Mouse (Mus musculus): ENCODE results near the gene Lrp2. TPM values are rescaled to one million over a fixed set of nuclear protein-coding genes. Genes with fewer than 3 reads are reported as not detected.

Gene Lrp2
- total and polyA plus RNA-seq, 3 experiments: 0.31 to 1.2 (median 0.84) TPM

DNA sequence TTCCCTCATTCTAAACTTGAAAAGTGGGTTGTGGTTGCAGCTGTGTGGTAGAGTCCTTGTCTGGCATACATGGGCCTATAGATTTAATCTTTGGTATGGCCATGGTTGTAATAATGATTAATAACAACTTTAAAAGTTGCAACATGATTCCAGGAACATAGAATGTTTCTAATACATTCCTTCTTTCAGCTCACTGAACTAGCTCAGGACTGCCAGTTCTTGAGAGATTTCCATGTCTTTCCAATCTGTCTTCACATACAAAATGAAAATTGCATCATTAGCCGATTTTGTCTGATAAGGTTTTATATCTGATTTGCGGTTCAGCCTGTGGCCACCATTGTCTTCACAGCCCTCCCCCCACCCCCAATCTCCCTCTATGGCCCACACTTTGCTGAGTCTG, 5.8 kb downstream of the Lrp2 start:
- Histone ChIP-seq H3K27me3 (ENCODE audit: control insufficient read depth, insufficient read depth, low read length) (peaks cover under 1% of the 10 kb centered on the region; the same call in 1 of the 2 replicates), H3K4me3 (no peak overlapping the region), H3K36me3 (ENCODE audit: control insufficient read depth, insufficient read depth, low read length) (no peaks in the 10 kb centered on the region), H3K9ac (ENCODE audit: low read depth, low read length) (no peak overlapping the region), H3K4me1 (ENCODE audit: control insufficient read depth, insufficient read depth, low read length) (no peaks in the 10 kb centered on the region), H3K27ac (no peak overlapping the region), H3K79me2 (replicated peaks; ENCODE audit: control insufficient read depth, insufficient read depth, low read length) (no peaks in the 10 kb centered on the region)
- intact Hi-C loops (cut with DNase I): no loop called here
- WGBS: 82% methylated on average over 2 of the region's 2 CpGs
- TF ChIP-seq EP300 (IDR thresholded peaks at IDR 0.05; ENCODE audit: insufficient read depth, low read depth, low read length): no peak
- TF ChIP-seq POLR2A (IDR thresholded peaks at IDR 0.05; ENCODE audit: insufficient read depth, low read depth, low read length): no peak
- no peak for TF ChIP-seq CTCF (IDR thresholded peaks at IDR 0.05)
- no peak for DNase-seq

- Histone ChIP-seq H3K79me2 (replicated peaks; ENCODE audit: control insufficient read depth, insufficient read depth, low read length) (no peaks in the 10 kb centered on the region), H3K27ac (no peak overlapping the region), H3K36me3 (ENCODE audit: control insufficient read depth, insufficient read depth, low read length) (no peaks in the 10 kb centered on the region), H3K9ac (ENCODE audit: low read depth, low read length) (no peak overlapping the region), H3K4me3 (no peak overlapping the region), H3K27me3 (ENCODE audit: control insufficient read depth, insufficient read depth, low read length) (no peaks in the 10 kb centered on the region), H3K4me1 (ENCODE audit: control insufficient read depth, insufficient read depth, low read length) (no peaks in the 10 kb centered on the region)
- intact Hi-C loops (cut with DNase I): no loop called here
- WGBS: 90% methylated on average over 8 of the region's 8 CpGs
- no peak for DNase-seq
- no peak for TF ChIP-seq POLR2A (IDR thresholded peaks at IDR 0.05; ENCODE audit: insufficient read depth, low read depth, low read length)
- TF ChIP-seq CTCF (IDR thresholded peaks at IDR 0.05): no peak
Measured at GRCm38 (mm10) chr2:69578206-69578605, 7.7 kb downstream of the Lrp2 start.

DNA sequence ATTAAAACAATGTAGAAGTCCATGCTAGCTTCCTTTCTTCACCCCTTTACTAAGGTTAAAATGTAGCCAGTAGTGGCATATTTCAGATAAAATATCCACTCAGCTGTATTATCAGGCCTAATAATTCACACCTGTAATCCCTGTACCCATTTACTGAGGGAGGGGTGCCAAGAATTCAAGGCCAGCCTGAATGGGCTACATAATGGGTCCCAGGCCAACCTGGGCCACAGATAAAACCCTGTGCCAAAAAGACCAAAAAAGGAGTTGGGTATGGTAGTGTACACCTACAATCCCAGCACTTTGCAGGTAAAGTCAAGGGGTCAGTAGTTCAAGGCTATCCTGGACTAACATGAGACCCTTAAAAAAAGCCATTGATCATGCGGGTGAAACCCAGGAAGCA, 9.3 kb downstream of the Lrp2 start:
- no peak overlapping the region for H3K9ac ChIP-seq (ENCODE audit: low read depth, low read length)
- no peak overlapping the region for H3K4me3 ChIP-seq
- H3K27me3 ChIP-seq (ENCODE audit: control insufficient read depth, insufficient read depth, low read length): no peaks in the 10 kb centered on the region
- no peak for DNase-seq
- H3K27ac ChIP-seq: no peak overlapping the region
- 89% methylated on average over 1 of the region's 1 CpGs for WGBS
- TF ChIP-seq CTCF (IDR thresholded peaks at IDR 0.05) (no peak), POLR2A (IDR thresholded peaks at IDR 0.05; ENCODE audit: insufficient read depth, low read depth, low read length) (no peak), EP300 (IDR thresholded peaks at IDR 0.05; ENCODE audit: insufficient read depth, low read depth, low read length) (no peak)
- H3K79me2 ChIP-seq (replicated peaks; ENCODE audit: control insufficient read depth, insufficient read depth, low read length): no peaks in the 10 kb centered on the region
- intact Hi-C loops (cut with DNase I): no loop called here
- no peaks in the 10 kb centered on the region for H3K36me3 ChIP-seq (ENCODE audit: control insufficient read depth, insufficient read depth, low read length)
- no peaks in the 10 kb centered on the region for H3K4me1 ChIP-seq (ENCODE audit: control insufficient read depth, insufficient read depth, low read length)

- 65% methylated on average over 6 of the region's 6 CpGs for WGBS
- no peaks in the 10 kb centered on the region for H3K79me2 ChIP-seq (replicated peaks; ENCODE audit: control insufficient read depth, insufficient read depth, low read length)
- no peaks in the 10 kb centered on the region for H3K27me3 ChIP-seq (ENCODE audit: control insufficient read depth, insufficient read depth, low read length)
- no peaks in the 10 kb centered on the region for H3K4me1 ChIP-seq (ENCODE audit: control insufficient read depth, insufficient read depth, low read length)
- TF ChIP-seq POLR2A (IDR thresholded peaks at IDR 0.05; ENCODE audit: insufficient read depth, low read depth, low read length) (no peak), EP300 (IDR thresholded peaks at IDR 0.05; ENCODE audit: insufficient read depth, low read depth, low read length) (no peak), CTCF (IDR thresholded peaks at IDR 0.05) (no peak)
- no peak overlapping the region for H3K4me3 ChIP-seq
- no peaks in the 10 kb centered on the region for H3K36me3 ChIP-seq (ENCODE audit: control insufficient read depth, insufficient read depth, low read length)
- no peak overlapping the region for H3K27ac ChIP-seq
- DNase-seq: no peak
- intact Hi-C loops (cut with DNase I): no loop called here
- no peak overlapping the region for H3K9ac ChIP-seq (ENCODE audit: low read depth, low read length)
Measured at GRCm38 (mm10) chr2:69574934-69575333, 10.9 kb downstream of the Lrp2 start.

DNA sequence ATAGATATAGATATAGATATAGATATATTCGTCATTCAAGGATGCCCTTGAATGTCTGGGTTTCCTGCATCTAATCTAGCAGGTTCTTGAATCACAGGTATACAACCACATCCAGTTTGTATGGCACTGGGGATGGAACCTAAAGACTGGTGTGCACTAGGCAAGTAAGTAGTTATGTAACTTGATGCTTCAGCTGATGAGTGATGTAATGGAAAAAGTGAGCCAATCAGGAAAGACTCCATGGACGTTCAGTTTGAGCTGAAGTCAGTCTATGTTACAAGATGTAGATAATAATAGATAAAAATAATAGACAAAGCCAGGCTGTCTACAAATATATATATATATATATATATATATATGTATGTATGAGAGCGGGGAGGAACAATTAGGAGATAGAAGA, 11.6 kb downstream of the Lrp2 start:
- no peaks in the 10 kb centered on the region for H3K4me1 ChIP-seq (ENCODE audit: control insufficient read depth, insufficient read depth, low read length)
- H3K36me3 ChIP-seq (ENCODE audit: control insufficient read depth, insufficient read depth, low read length): no peaks in the 10 kb centered on the region
- intact Hi-C loops (cut with DNase I): no loop called here
- H3K9ac ChIP-seq (ENCODE audit: low read depth, low read length): no peak overlapping the region
- no peak for DNase-seq
- TF ChIP-seq POLR2A (IDR thresholded peaks at IDR 0.05; ENCODE audit: insufficient read depth, low read depth, low read length) (no peak), CTCF (IDR thresholded peaks at IDR 0.05) (no peak), EP300 (IDR thresholded peaks at IDR 0.05; ENCODE audit: insufficient read depth, low read depth, low read length) (no peak)
- 58% methylated on average over 3 of the region's 3 CpGs for WGBS
- H3K4me3 ChIP-seq: no peak overlapping the region
- no peak overlapping the region for H3K27ac ChIP-seq
- no peaks in the 10 kb centered on the region for H3K79me2 ChIP-seq (replicated peaks; ENCODE audit: control insufficient read depth, insufficient read depth, low read length)
- H3K27me3 ChIP-seq (ENCODE audit: control insufficient read depth, insufficient read depth, low read length): no peaks in the 10 kb centered on the region

- no peak overlapping the region for H3K9ac ChIP-seq (ENCODE audit: low read depth, low read length)
- no peaks in the 10 kb centered on the region for H3K36me3 ChIP-seq (ENCODE audit: control insufficient read depth, insufficient read depth, low read length)
- no peak for TF ChIP-seq EP300 (IDR thresholded peaks at IDR 0.05; ENCODE audit: insufficient read depth, low read depth, low read length)
- TF ChIP-seq POLR2A (IDR thresholded peaks at IDR 0.05; ENCODE audit: insufficient read depth, low read depth, low read length): no peak
- TF ChIP-seq CTCF (IDR thresholded peaks at IDR 0.05): no peak
- H3K27me3 ChIP-seq (ENCODE audit: control insufficient read depth, insufficient read depth, low read length): no peaks in the 10 kb centered on the region
- DNase-seq: no peak
- no peaks in the 10 kb centered on the region for H3K79me2 ChIP-seq (replicated peaks; ENCODE audit: control insufficient read depth, insufficient read depth, low read length)
- intact Hi-C loops (cut with DNase I): no loop called here
- H3K4me3 ChIP-seq: no peak overlapping the region
- no peaks in the 10 kb centered on the region for H3K4me1 ChIP-seq (ENCODE audit: control insufficient read depth, insufficient read depth, low read length)
- no peak overlapping the region for H3K27ac ChIP-seq
Measured at GRCm38 (mm10) chr2:69573733-69574054, 12.2 kb downstream of the Lrp2 start.

Measured in heart, adult 2 months (tissue).